Mouse (Mus musculus) activated CD4-positive, CD25-positive, alpha-beta regulatory T cell, adult 4 months (primary cell): ENCODE data around the gene Ank. TPM values are rescaled to one million over a fixed set of nuclear protein-coding genes. Genes with fewer than 3 reads are reported as not detected.

ENCODE experiments used
- polyA plus RNA-seq, 2 experiments: library from polyadenylated mRNA; unstranded; fragments of 100-300 nt; shearing (Covaris generic); gene quantifications; one replicate each; pipeline ENCODE4 v1.2.1; 2017

Gene Ank
- polyA plus RNA-seq, 2 experiments from 2014 or later, result 11.4 to 12.1 TPM

Other genes with a start within 250 kb of the Ank start
- gene Otulin, start 164.0 kb downstream of the Ank start, polyA plus RNA-seq, result 10 to 100 TPM; 12.7 to 15.2 TPM
- gene Otulinl, start 214.9 kb downstream of the Ank start, polyA plus RNA-seq, result 100 to 1,000 TPM; 160 to 175 TPM